ENCODE assay signal across 17 mouse cellular contexts in genomic region chr7:130603556-130603955, GRCm38 (mm10).
DNase-seq lines count a peak whose midpoint lies in the region; ATAC-seq lines count a peak whose summit lies in the region.
"Had no signal": no experiment of that assay in that cellular context is flagged by ENCODE, and none has a peak within 500 bp of the region (broad histone marks: within the 10 kb centered on the region; RNA-seq: fewer than 3 reads in every experiment).

No protein-coding gene starts in this region.

- peak; percentile 98 for ATAC-seq in frontal cortex, adult (ENCODE audit: low TSS enrichment)
- ATAC-seq: forebrain, embryonic 13.5 days; midbrain, embryonic 16.5 days had no signal

- peak; percentile 27 for DNase-seq in MN1 (ENCODE audit: low spot score)
- DNase-seq in layer of hippocampus, adult 9-11 months = peak; percentile 83
- DNase-seq in right cerebral cortex, adult 2 months (ENCODE audit: low spot score in 2 of 2) = peak; percentile 76
- no peak for DNase-seq in natural killer cell, adult 2 months (ENCODE audit: low spot score in 2 of 2)
- no peak for DNase-seq in urinary bladder, postnatal 25 days (ENCODE audit: low spot score)
- DNase-seq in kidney, postnatal 25 days = no peak
- DNase-seq in thymus, adult 18-20 months = no peak
- DNase-seq: adrenal gland, adult 2 months; cerebellum, adult 18-20 months; heart, adult 18-20 months; kidney, adult 8-10 months; liver, embryonic 13.5 days; lung, postnatal 10 days; thymus, postnatal 36 days had no signal

Comparison
In these comparisons a context has a peak if more than half of its experiments do, and no peak if none do; other contexts are left out.
1. DNase-seq: peak in MN1 (single experiment), layer of hippocampus, adult 9-11 months (single experiment) and right cerebral cortex, adult 2 months (2 of 2); none in natural killer cell, adult 2 months (0 of 2), urinary bladder, postnatal 25 days (single experiment), kidney, postnatal 25 days (0 of 2) and thymus, adult 18-20 months (0 of 2).